Mouse (Mus musculus): Measurements from ENCODE around the gene Gm4491. TPM values are rescaled to one million over a fixed set of nuclear protein-coding genes. Genes with fewer than 3 reads are reported as not detected.

Gene Gm4491
- total RNA-seq, 1 experiment: not detected

- in situ Hi-C loops (cut with MboI; ENCODE audit: low sequenced_read_pairs in 2 of 2, unreplicated experiment in 2 of 2): no loop called here
- Histone ChIP-seq H3K27ac (ENCODE audit: insufficient read depth, low read depth, low read length, poor library complexity, severe bottlenecking) (no peak overlapping the region), H3K4me3 (ENCODE audit: insufficient read depth in 1 of 2, low read depth in 1 of 2, low read length in 2 of 2, poor library complexity in 1 of 2, severe bottlenecking in 1 of 2) (no peak overlapping the region), H3K9me3 (ENCODE audit: control insufficient read depth, insufficient read depth, low read depth, low read length) (no peaks in the 10 kb centered on the region), H3K9ac (ENCODE audit: insufficient read depth, low read depth, low read length, poor library complexity, severe bottlenecking) (no peak overlapping the region), H3K36me3 (ENCODE audit: control insufficient read depth, insufficient read depth, low read length, poor library complexity, severe bottlenecking) (no peaks in the 10 kb centered on the region), H3K4me1 (ENCODE audit: control insufficient read depth in 2 of 2, insufficient read depth in 2 of 2, low read length in 2 of 2, poor library complexity in 1 of 2) (no peaks in the 10 kb centered on the region)
- TF ChIP-seq HCFC1 (IDR thresholded peaks at IDR 0.05; ENCODE audit: borderline replicate concordance, insufficient read depth, low read length): no peak
- TF ChIP-seq ZNF384 (IDR thresholded peaks at IDR 0.05; ENCODE audit: low read depth, low read length): no peak
- no peak for TF ChIP-seq ZC3H11A (IDR thresholded peaks at IDR 0.05; ENCODE audit: borderline replicate concordance, low read depth, low read length)
- no peak for TF ChIP-seq CHD2 (IDR thresholded peaks at IDR 0.05; ENCODE audit: low read depth, low read length)
- DNase-seq (ENCODE audit: low read depth, low spot score): no peak
Observed at GRCm38 (mm10) chr14:57145741-57146140, 30.1 kb upstream of the Gm4491 start.

DNA sequence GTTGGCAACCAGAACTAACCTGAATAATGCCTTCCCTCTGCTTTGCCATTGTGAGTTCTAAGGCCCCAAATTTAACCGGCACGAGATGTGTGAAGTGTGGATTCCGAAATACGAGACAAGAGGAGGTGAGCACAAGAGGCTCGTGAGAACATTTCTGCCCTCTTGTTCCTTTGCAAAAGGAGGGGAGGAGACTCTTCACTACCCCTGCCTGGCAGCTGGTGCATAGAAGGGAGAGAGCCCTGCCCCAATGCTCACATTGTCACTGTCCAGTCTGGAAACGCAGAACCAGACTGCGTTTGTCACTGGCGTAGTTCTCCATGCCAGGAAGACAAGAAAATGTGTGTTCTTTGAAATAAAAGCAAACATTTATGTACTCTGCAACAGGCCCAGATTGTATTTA is 19.6 kb upstream of the Gm4491 start:
- Histone ChIP-seq H3K36me3 (ENCODE audit: control insufficient read depth, insufficient read depth, low read length, poor library complexity, severe bottlenecking) (no peaks in the 10 kb centered on the region), H3K27ac (ENCODE audit: insufficient read depth, low read depth, low read length, poor library complexity, severe bottlenecking) (no peak overlapping the region), H3K4me3 (ENCODE audit: insufficient read depth in 1 of 2, low read depth in 1 of 2, low read length in 2 of 2, poor library complexity in 1 of 2, severe bottlenecking in 1 of 2) (no peak overlapping the region), H3K9ac (ENCODE audit: insufficient read depth, low read depth, low read length, poor library complexity, severe bottlenecking) (no peak overlapping the region), H3K4me1 (ENCODE audit: control insufficient read depth in 2 of 2, insufficient read depth in 2 of 2, low read length in 2 of 2, poor library complexity in 1 of 2) (peaks cover 0 to 2% of the 10 kb centered on the region in 2 experiments; a peak in 1 of 4 replicates), H3K9me3 (ENCODE audit: control insufficient read depth, insufficient read depth, low read depth, low read length) (no peaks in the 10 kb centered on the region)
- in situ Hi-C loops (cut with MboI; ENCODE audit: low sequenced_read_pairs in 2 of 2, unreplicated experiment in 2 of 2): no loop called here
- no peak for DNase-seq (ENCODE audit: low read depth, low spot score)
- TF ChIP-seq MAFK (IDR thresholded peaks at IDR 0.05; ENCODE audit: insufficient read depth, low read depth, low read length) (no peak), CHD2 (IDR thresholded peaks at IDR 0.05; ENCODE audit: low read depth, low read length) (no peak), ZNF384 (IDR thresholded peaks at IDR 0.05; ENCODE audit: low read depth, low read length) (no peak), ZC3H11A (IDR thresholded peaks at IDR 0.05; ENCODE audit: borderline replicate concordance, low read depth, low read length) (no peak), HCFC1 (IDR thresholded peaks at IDR 0.05; ENCODE audit: borderline replicate concordance, insufficient read depth, low read length) (no peak)

GRCm38 (mm10) chr14:57133161-57133661 is 17.5 kb upstream of the Gm4491 start, which contains the start of gene Gjb6:
Gene Gjb6, minus strand, starts transcription at chr14:57133611.
- no peak for DNase-seq (ENCODE audit: low read depth, low spot score)

GRCm38 (mm10) chr14:57127383-57127782 is 11.7 kb upstream of the Gm4491 start:
- H3K4me1 ChIP-seq (ENCODE audit: control insufficient read depth in 2 of 2, insufficient read depth in 2 of 2, low read length in 2 of 2, poor library complexity in 1 of 2): no peaks in the 10 kb centered on the region
- DNase-seq (ENCODE audit: low read depth, low spot score): no peak
- no peak overlapping the region for H3K4me3 ChIP-seq (ENCODE audit: insufficient read depth in 1 of 2, low read depth in 1 of 2, low read length in 2 of 2, poor library complexity in 1 of 2, severe bottlenecking in 1 of 2)
- TF ChIP-seq ZNF384 (IDR thresholded peaks at IDR 0.05; ENCODE audit: low read depth, low read length) (no peak), MAFK (IDR thresholded peaks at IDR 0.05; ENCODE audit: insufficient read depth, low read depth, low read length) (no peak), ZC3H11A (IDR thresholded peaks at IDR 0.05; ENCODE audit: borderline replicate concordance, low read depth, low read length) (no peak), HCFC1 (IDR thresholded peaks at IDR 0.05; ENCODE audit: borderline replicate concordance, insufficient read depth, low read length) (no peak), CHD2 (IDR thresholded peaks at IDR 0.05; ENCODE audit: low read depth, low read length) (no peak)
- H3K27ac ChIP-seq (ENCODE audit: insufficient read depth, low read depth, low read length, poor library complexity, severe bottlenecking): no peak overlapping the region
- H3K36me3 ChIP-seq (ENCODE audit: control insufficient read depth, insufficient read depth, low read length, poor library complexity, severe bottlenecking): no peaks in the 10 kb centered on the region
- in situ Hi-C loops (cut with MboI; ENCODE audit: low sequenced_read_pairs in 2 of 2, unreplicated experiment in 2 of 2): no loop called here
- H3K9me3 ChIP-seq (ENCODE audit: control insufficient read depth, insufficient read depth, low read depth, low read length): no peaks in the 10 kb centered on the region
- H3K9ac ChIP-seq (ENCODE audit: insufficient read depth, low read depth, low read length, poor library complexity, severe bottlenecking): no peak overlapping the region

More at GRCm38 (mm10) chr14:57133161-57133661, 17.5 kb upstream of the Gm4491 start, which contains the start of gene Gjb6:
- in situ Hi-C loops (cut with MboI; ENCODE audit: low sequenced_read_pairs in 2 of 2, unreplicated experiment in 2 of 2): no loop called here
- no peaks in the 10 kb centered on the region for H3K36me3 ChIP-seq (ENCODE audit: control insufficient read depth, insufficient read depth, low read length, poor library complexity, severe bottlenecking)
- H3K9me3 ChIP-seq (ENCODE audit: control insufficient read depth, insufficient read depth, low read depth, low read length): no peaks in the 10 kb centered on the region
- TF ChIP-seq CHD2 (IDR thresholded peaks at IDR 0.05; ENCODE audit: low read depth, low read length) (no peak), HCFC1 (IDR thresholded peaks at IDR 0.05; ENCODE audit: borderline replicate concordance, insufficient read depth, low read length) (no peak), MAFK (IDR thresholded peaks at IDR 0.05; ENCODE audit: insufficient read depth, low read depth, low read length) (no peak), ZC3H11A (IDR thresholded peaks at IDR 0.05; ENCODE audit: borderline replicate concordance, low read depth, low read length) (no peak), ZNF384 (IDR thresholded peaks at IDR 0.05; ENCODE audit: low read depth, low read length) (no peak)
- H3K9ac ChIP-seq (ENCODE audit: insufficient read depth, low read depth, low read length, poor library complexity, severe bottlenecking): peak within 1 kb of the TSS; percentile 48; the same call in 1 of the 2 replicates
- H3K27ac ChIP-seq (ENCODE audit: insufficient read depth, low read depth, low read length, poor library complexity, severe bottlenecking): no peak within 1 kb of the TSS
- H3K4me1 ChIP-seq (ENCODE audit: control insufficient read depth in 2 of 2, insufficient read depth in 2 of 2, low read length in 2 of 2, poor library complexity in 1 of 2): peaks cover 0 to 2% of the 10 kb centered on the region in 2 experiments; a peak in 1 of 4 replicates
- H3K4me3 ChIP-seq (ENCODE audit: insufficient read depth in 1 of 2, low read depth in 1 of 2, low read length in 2 of 2, poor library complexity in 1 of 2, severe bottlenecking in 1 of 2): peak within 1 kb of the TSS; percentile 44 to 60
